Mouse (Mus musculus): ENCODE results near the gene Ramp1. TPM values are rescaled to one million over a fixed set of nuclear protein-coding genes. Genes with fewer than 3 reads are reported as not detected.

Gene Ramp1
- total and polyA plus RNA-seq, 3 experiments, result 4.1 to 5.6 TPM; not detected in 1

GRCm38 (mm10) chr1:91262508-91262907 is 82.9 kb downstream of the Ramp1 start:
- H3K4me1 ChIP-seq (ENCODE audit: control insufficient read depth in 1 of 2, insufficient read depth in 2 of 2, low read length in 2 of 2), result peaks cover 4 to 6% of the 10 kb centered on the region in 2 experiments; a peak in 3 of 4 replicates
- no peak for DNase-seq (ENCODE audit: low read depth, low spot score)
- H3K9me3 ChIP-seq (replicated peaks; ENCODE audit: insufficient read depth, low read length), result no peaks in the 10 kb centered on the region
- no peak overlapping the region for H3K4me3 ChIP-seq (ENCODE audit: control insufficient read depth in 1 of 2, insufficient read depth in 1 of 2, low read depth in 2 of 2, low read length in 2 of 2)
- H3K27ac ChIP-seq (ENCODE audit: control insufficient read depth, low read depth, low read length), result no peak overlapping the region
- TF ChIP-seq MXI1 (IDR thresholded peaks at IDR 0.05; ENCODE audit: low read depth, low read length) (no peak), POLR2A (IDR thresholded peaks at IDR 0.05; ENCODE audit: control insufficient read depth in 1 of 2, insufficient read depth in 1 of 2, low read depth in 1 of 2, low read length in 2 of 2, poor library complexity in 1 of 2) (no peak), MAZ (IDR thresholded peaks at IDR 0.05; ENCODE audit: low read depth, low read length) (no peak), KAT2A (conservative IDR thresholded peaks at IDR 0.05; ENCODE audit: low read depth, low read length) (no peak), ELF1 (IDR thresholded peaks at IDR 0.05; ENCODE audit: low read depth, low read length) (no peak), TCF12 (IDR thresholded peaks at IDR 0.05; ENCODE audit: low read depth, low read length) (no peak), SMC3 (IDR thresholded peaks at IDR 0.05; ENCODE audit: low read depth, low read length) (no peak), CHD1 (IDR thresholded peaks at IDR 0.05; ENCODE audit: low read depth, low read length) (no peak), EP300 (IDR thresholded peaks at IDR 0.05; ENCODE audit: low read depth in 1 of 2, low read length in 2 of 2) (no peak)
- H3K9ac ChIP-seq (ENCODE audit: control insufficient read depth, low read depth, low read length, poor library complexity, severe bottlenecking), result no peak overlapping the region
- peaks cover 30% of the 10 kb centered on the region for H3K79me2 ChIP-seq (ENCODE audit: control insufficient read depth, insufficient read depth, low read length, poor library complexity)
- H3K27me3 ChIP-seq (ENCODE audit: control insufficient read depth in 1 of 2, insufficient read depth in 2 of 2, low read length in 2 of 2), result no peaks in the 10 kb centered on the region
- H3K36me3 ChIP-seq (ENCODE audit: control insufficient read depth in 1 of 2, insufficient read depth in 2 of 2, low read length in 2 of 2), result peaks cover 6 to 18% of the 10 kb centered on the region in 2 experiments

- TF ChIP-seq GABPA (IDR thresholded peaks at IDR 0.05; ENCODE audit: low read depth, low read length), result no peak
- TF ChIP-seq ELF1 (IDR thresholded peaks at IDR 0.05; ENCODE audit: low read depth, low read length), result no peak
- TF ChIP-seq SMC3 (IDR thresholded peaks at IDR 0.05; ENCODE audit: low read depth, low read length), result no peak
- no peak for TF ChIP-seq ZNF384 (IDR thresholded peaks at IDR 0.05; ENCODE audit: low read depth, low read length)
- TF ChIP-seq MAZ (IDR thresholded peaks at IDR 0.05; ENCODE audit: low read depth, low read length), result no peak
- no peak for TF ChIP-seq CTCF (IDR thresholded peaks at IDR 0.05 in 2 of 3, conservative IDR thresholded peaks at IDR 0.05 in 1 of 3; ENCODE audit: control insufficient read depth in 1 of 3, insufficient read depth in 1 of 3, low read depth in 2 of 3, low read length in 3 of 3, poor library complexity in 1 of 3, severe bottlenecking in 1 of 3)
- TF ChIP-seq TBP (IDR thresholded peaks at IDR 0.05; ENCODE audit: low read depth, low read length), result no peak
- TF ChIP-seq SIN3A (IDR thresholded peaks at IDR 0.05; ENCODE audit: low read length), result no peak
- no peak for TF ChIP-seq CHD1 (IDR thresholded peaks at IDR 0.05; ENCODE audit: low read depth, low read length)
- no peak for TF ChIP-seq GATA1 (IDR thresholded peaks at IDR 0.05; ENCODE audit: low read depth, low read length)
- no peak for TF ChIP-seq UBTF (IDR thresholded peaks at IDR 0.05; ENCODE audit: borderline replicate concordance, insufficient read depth, low read depth, low read length)
- TF ChIP-seq ZC3H11A (IDR thresholded peaks at IDR 0.05; ENCODE audit: low read depth, low read length), result no peak
- TF ChIP-seq RAD21 (IDR thresholded peaks at IDR 0.05; ENCODE audit: low read depth, low read length), result no peak
- Histone ChIP-seq H3K36me3 (ENCODE audit: control insufficient read depth in 1 of 2, insufficient read depth in 2 of 2, low read length in 2 of 2) (peaks cover 12 to 21% of the 10 kb centered on the region in 2 experiments), H3K4me3 (ENCODE audit: control insufficient read depth in 1 of 2, insufficient read depth in 1 of 2, low read depth in 2 of 2, low read length in 2 of 2) (no peak overlapping the region), H3K27ac (ENCODE audit: control insufficient read depth, low read depth, low read length) (no peak overlapping the region), H3K9me3 (replicated peaks; ENCODE audit: insufficient read depth, low read length) (no peaks in the 10 kb centered on the region), H3K27me3 (ENCODE audit: control insufficient read depth in 1 of 2, insufficient read depth in 2 of 2, low read length in 2 of 2) (no peaks in the 10 kb centered on the region), H3K4me1 (ENCODE audit: control insufficient read depth in 1 of 2, insufficient read depth in 2 of 2, low read length in 2 of 2) (peaks cover 11 to 16% of the 10 kb centered on the region in 2 experiments; a peak in 3 of 4 replicates), H3K9ac (ENCODE audit: control insufficient read depth, low read depth, low read length, poor library complexity, severe bottlenecking) (no peak overlapping the region), H3K79me2 (ENCODE audit: control insufficient read depth, insufficient read depth, low read length, poor library complexity) (0 out of 2 replicates have a peak, but pooled peaks cover 2% of the 10 kb centered on the region)
- no peak for DNase-seq (ENCODE audit: low read depth, low spot score)
These were observed 92.6 kb downstream of the Ramp1 start for GRCm38 (mm10) chr1:91272260-91272659.

Other genes with a start within 250 kb of the Ramp1 start
- gene Prlh, start 226.7 kb upstream of the Ramp1 start, total RNA-seq (2012; rRNA removed), result not detected in 2 replicates
- not detected for gene Prlh, start 226.7 kb upstream of the Ramp1 start, polyA plus RNA-seq (2012; ENCODE audit: insufficient read depth in 1 of 2, insufficient read length in 2 of 2, low read depth in 1 of 2, low replicate concordance in 2 of 2, missing spikeins in 1 of 2)
- not detected in 2 replicates for gene Rab17, start 210.2 kb upstream of the Ramp1 start, total RNA-seq (2012; rRNA removed)
- not detected for gene Rab17, start 210.2 kb upstream of the Ramp1 start, polyA plus RNA-seq (2012; ENCODE audit: insufficient read depth in 1 of 2, insufficient read length in 2 of 2, low read depth in 1 of 2, low replicate concordance in 2 of 2, missing spikeins in 1 of 2)
- gene Lrrfip1, start 181.1 kb upstream of the Ramp1 start, total RNA-seq (2012; rRNA removed), result 12.9 and 13.9 TPM in 2 replicates
- 10 to 100 TPM in 1 of 2 experiments, not detected in 1; 15.4 TPM for gene Lrrfip1, start 181.1 kb upstream of the Ramp1 start, polyA plus RNA-seq (2012; ENCODE audit: insufficient read depth in 1 of 2, insufficient read length in 2 of 2, low read depth in 1 of 2, low replicate concordance in 2 of 2, missing spikeins in 1 of 2)
- gene Rbm44, start 34.7 kb upstream of the Ramp1 start, total RNA-seq (2012; rRNA removed), result not detected in 2 replicates
- gene Rbm44, start 34.7 kb upstream of the Ramp1 start, polyA plus RNA-seq (2012; ENCODE audit: insufficient read depth in 1 of 2, insufficient read length in 2 of 2, low read depth in 1 of 2, low replicate concordance in 2 of 2, missing spikeins in 1 of 2), result not detected
- gene Ube2f, start 70.5 kb downstream of the Ramp1 start, total RNA-seq (2012; rRNA removed), result 50.0 and 57.4 TPM in 2 replicates
- gene Ube2f, start 70.5 kb downstream of the Ramp1 start, polyA plus RNA-seq (2012; ENCODE audit: insufficient read depth in 1 of 2, insufficient read length in 2 of 2, low read depth in 1 of 2, low replicate concordance in 2 of 2, missing spikeins in 1 of 2), result 10 to 100 TPM in 1 of 2 experiments, not detected in 1; 71.3 TPM
- gene Scly, start 118.5 kb downstream of the Ramp1 start, total RNA-seq (2012; rRNA removed), result 19.3 and 23.1 TPM in 2 replicates
- gene Scly, start 118.5 kb downstream of the Ramp1 start, polyA plus RNA-seq (2012; ENCODE audit: insufficient read depth in 1 of 2, insufficient read length in 2 of 2, low read depth in 1 of 2, low replicate concordance in 2 of 2, missing spikeins in 1 of 2), result 10 to 100 TPM in 1 of 2 experiments, not detected in 1; 48.8 TPM
- gene Espnl, start 142.3 kb downstream of the Ramp1 start, total RNA-seq (2012; rRNA removed), result 1.7 and 2.0 TPM in 2 replicates
- 1 to 10 TPM in 1 of 2 experiments, not detected in 1; 2.1 TPM for gene Espnl, start 142.3 kb downstream of the Ramp1 start, polyA plus RNA-seq (2012; ENCODE audit: insufficient read depth in 1 of 2, insufficient read length in 2 of 2, low read depth in 1 of 2, low replicate concordance in 2 of 2, missing spikeins in 1 of 2)
- not detected in 2 replicates for gene Klhl30, start 171.2 kb downstream of the Ramp1 start, total RNA-seq (2012; rRNA removed)
- gene Klhl30, start 171.2 kb downstream of the Ramp1 start, polyA plus RNA-seq (2012; ENCODE audit: insufficient read depth in 1 of 2, insufficient read length in 2 of 2, low read depth in 1 of 2, low replicate concordance in 2 of 2, missing spikeins in 1 of 2), result not detected
- gene Erfe, start 186.6 kb downstream of the Ramp1 start, total RNA-seq (2012; rRNA removed), result 4.6 and 5.5 TPM in 2 replicates
- 1 to 10 TPM in 1 of 2 experiments, not detected in 1; 9.1 TPM for gene Erfe, start 186.6 kb downstream of the Ramp1 start, polyA plus RNA-seq (2012; ENCODE audit: insufficient read depth in 1 of 2, insufficient read length in 2 of 2, low read depth in 1 of 2, low replicate concordance in 2 of 2, missing spikeins in 1 of 2)
- gene Ilkap, start 219.0 kb downstream of the Ramp1 start, total RNA-seq (2012; rRNA removed), result 110 and 131 TPM in 2 replicates
- 100 to 1,000 TPM in 1 of 2 experiments, not detected in 1; 145 TPM for gene Ilkap, start 219.0 kb downstream of the Ramp1 start, polyA plus RNA-seq (2012; ENCODE audit: insufficient read depth in 1 of 2, insufficient read length in 2 of 2, low read depth in 1 of 2, low replicate concordance in 2 of 2, missing spikeins in 1 of 2)
- gene Hes6, start 234.2 kb downstream of the Ramp1 start, total RNA-seq (2012; rRNA removed), result 33.8 and 38.8 TPM in 2 replicates
- 10 to 100 TPM in 1 of 2 experiments, not detected in 1; 47.9 TPM for gene Hes6, start 234.2 kb downstream of the Ramp1 start, polyA plus RNA-seq (2012; ENCODE audit: insufficient read depth in 1 of 2, insufficient read length in 2 of 2, low read depth in 1 of 2, low replicate concordance in 2 of 2, missing spikeins in 1 of 2)